Mouse (Mus musculus) forebrain, embryonic 12.5 days (tissue): ENCODE data around the gene Ficd. TPM values are rescaled to one million over a fixed set of nuclear protein-coding genes. Genes with fewer than 3 reads are reported as not detected.

ENCODE experiments used
- ATAC-seq: fragments of 200-750 bp; cut with Nextera tagmentation; 2 replicates; pipeline ENCODE4 v1.8.0; 2017; ENCODE audit warnings: moderate TSS enrichment; ENCODE audit not compliant: low FRiP score
- H3K27ac ChIP-seq: fragments of 300-500 bp; sonication (generic); 2 replicates; pipeline ENCODE4 v1.5.1; 2016; ENCODE audit warnings: mild to moderate bottlenecking
- H3K27me3 ChIP-seq: fragments of 300-500 bp; sonication (generic); 2 replicates; pipeline ENCODE4 v1.6.1; 2016; ENCODE audit warnings: mild to moderate bottlenecking
- H3K36me3 ChIP-seq: fragments of 300-500 bp; sonication (generic); replicated peaks from 2 replicates; pipeline ENCODE4 v1.6.1; 2016; ENCODE audit warnings: mild to moderate bottlenecking
- H3K4me1 ChIP-seq: fragments of 300-500 bp; sonication (generic); 2 replicates; pipeline ENCODE4 v1.6.1; 2016
- H3K4me2 ChIP-seq: fragments of 300-500 bp; sonication (generic); 2 replicates; pipeline ENCODE4 v1.6.1; 2016; ENCODE audit warnings: mild to moderate bottlenecking, moderate library complexity
- H3K4me3 ChIP-seq: fragments of 300-500 bp; sonication (generic); replicated peaks from 2 replicates; pipeline ENCODE4 v1.5.1; 2016; ENCODE audit warnings: mild to moderate bottlenecking
- H3K9ac ChIP-seq: fragments of 300-500 bp; sonication (generic); 2 replicates; pipeline ENCODE4 v1.6.1; 2016; ENCODE audit warnings: mild to moderate bottlenecking
- H3K9me3 ChIP-seq: fragments of 300-500 bp; sonication (generic); 2 replicates; pipeline ENCODE4 v1.6.1; 2016
- WGBS: fragments of 180-500 bp; shearing (Covaris S2); methylation state at CpG from one replicate; pipeline ENCODE4 v1.1.7; 2016; 5-methylcytosine and 5-hydroxymethylcytosine counted together
- polyA plus RNA-seq: library from polyadenylated mRNA; unstranded; fragments of >200 nt; fragmentation: Nextera tagmentation; extraction: Ambion mirVana; gene quantifications from 2 replicates; pipeline ENCODE4 v1.2.1, GENCODE M21; 2016

The Ficd gene
- polyA plus RNA-seq, 1 experiment from 2014 or later = 5.4 TPM

- Histone ChIP-seq H3K9ac (no peak overlapping the region), H3K9me3 (no peaks in the 10 kb centered on the region), H3K4me1 (peaks cover 45% of the 10 kb centered on the region), H3K36me3 (no peaks in the 10 kb centered on the region), H3K4me3 (no peak overlapping the region), H3K27me3 (0 out of 2 replicates have a peak, but pooled peaks cover 3% of the 10 kb centered on the region), H3K27ac (peak overlapping the region; percentile 82), H3K4me2 (no peak overlapping the region)
- WGBS = 64% methylated on average over 8 of the region's 8 CpGs
- no peak for ATAC-seq
These were observed 16.4 kb upstream of the Ficd start for GRCm38 (mm10) chr5:113719221-113719661.

- Histone ChIP-seq H3K4me3 (no peak overlapping the region), H3K27ac (no peak overlapping the region), H3K4me1 (peaks cover 25% of the 10 kb centered on the region), H3K27me3 (no peaks in the 10 kb centered on the region), H3K36me3 (no peaks in the 10 kb centered on the region), H3K9me3 (no peaks in the 10 kb centered on the region), H3K9ac (no peak overlapping the region), H3K4me2 (no peak overlapping the region)
- no peak for ATAC-seq
- 90% methylated on average over 10 of the region's 10 CpGs for WGBS
These were observed 13.2 kb upstream of the Ficd start for GRCm38 (mm10) chr5:113722224-113723013.

DNA sequence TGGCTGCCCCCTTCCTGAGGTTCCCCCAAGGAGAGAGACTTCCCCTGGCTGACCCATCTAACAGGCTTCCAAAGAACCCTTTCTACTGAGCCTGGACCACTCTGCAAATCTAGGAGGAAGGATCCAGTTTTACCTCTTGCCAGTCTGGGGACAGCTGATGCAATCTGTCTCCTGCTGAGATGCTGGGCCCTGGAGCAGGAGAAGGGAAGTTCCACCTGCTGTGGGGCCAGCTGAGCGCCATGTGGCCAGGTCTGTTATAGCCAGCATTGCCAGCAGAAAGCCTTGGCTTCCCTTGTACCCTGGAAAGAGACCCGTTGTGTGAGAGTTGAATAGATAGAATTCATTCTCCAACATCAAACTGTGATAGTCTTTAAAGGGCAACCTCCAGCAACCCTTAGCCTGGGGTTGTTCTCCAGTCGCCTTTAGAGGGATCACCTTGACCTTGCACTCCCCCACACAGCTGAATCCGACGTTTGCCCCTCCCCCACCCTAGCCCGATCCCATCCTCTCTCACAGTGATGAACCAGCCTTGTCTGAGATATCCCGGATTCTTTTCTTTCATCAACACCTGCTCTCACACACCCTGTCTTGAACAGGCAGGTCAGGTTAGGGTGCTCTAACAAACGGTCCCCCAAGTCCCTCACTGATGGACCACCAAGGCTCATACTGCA, 11.9 kb upstream of the Ficd start:
- peaks cover 20% of the 10 kb centered on the region for H3K4me1 ChIP-seq
- H3K36me3 ChIP-seq = no peaks in the 10 kb centered on the region
- H3K9ac ChIP-seq = no peak overlapping the region
- no peak overlapping the region for H3K4me3 ChIP-seq
- no peaks in the 10 kb centered on the region for H3K27me3 ChIP-seq
- no peaks in the 10 kb centered on the region for H3K9me3 ChIP-seq
- H3K27ac ChIP-seq = no peak overlapping the region
- ATAC-seq = 0 out of 2 replicates have a peak, but pooled peaks have one; percentile 34
- WGBS = 37% methylated on average over 8 of the region's 8 CpGs
- no peak overlapping the region for H3K4me2 ChIP-seq

DNA sequence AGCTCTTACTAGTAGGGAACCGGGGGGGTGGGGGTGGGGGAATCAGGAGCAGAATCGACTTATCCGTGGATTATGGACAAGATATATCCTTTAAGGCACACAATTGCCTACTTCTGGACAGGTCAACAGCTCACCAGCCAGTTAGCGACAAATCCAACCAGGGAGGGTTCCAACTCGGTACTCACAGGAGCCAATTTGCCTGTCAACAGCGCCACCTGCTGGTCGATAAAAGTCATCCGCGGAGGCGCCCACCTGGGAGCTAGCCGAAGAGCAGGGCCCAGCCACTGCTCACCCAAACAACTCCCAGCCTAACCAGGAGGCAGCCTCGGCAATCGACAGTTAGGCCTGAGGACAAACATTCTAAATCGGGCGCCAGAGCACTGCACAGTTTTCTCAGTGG, 11.2 kb upstream of the Ficd start, which contains the start of gene 1700069L16Rik:
Gene 1700069L16Rik (minus strand): TSS at position 327 of the 400 bp plus-strand sequence.
- 4% methylated on average over 15 of the region's 15 CpGs for WGBS

GRCm38 (mm10) chr5:113725417-113725816, 10.2 kb upstream of the Ficd start:
- H3K4me3 ChIP-seq = no peak overlapping the region
- 64% methylated on average over 12 of the region's 12 CpGs for WGBS
- peaks cover 15% of the 10 kb centered on the region for H3K4me1 ChIP-seq
- no peak overlapping the region for H3K9ac ChIP-seq
- no peak for ATAC-seq
- H3K9me3 ChIP-seq = no peaks in the 10 kb centered on the region
- H3K36me3 ChIP-seq = no peaks in the 10 kb centered on the region
- no peaks in the 10 kb centered on the region for H3K27me3 ChIP-seq
- no peak overlapping the region for H3K27ac ChIP-seq
- no peak overlapping the region for H3K4me2 ChIP-seq

More for the DNA sequence above, 11.2 kb upstream of the Ficd start, which contains the start of gene 1700069L16Rik:
- no peaks in the 10 kb centered on the region for H3K9me3 ChIP-seq
- H3K4me2 ChIP-seq = no peak within 1 kb of the TSS
- H3K4me3 ChIP-seq = no peak within 1 kb of the TSS
- no peaks in the 10 kb centered on the region for H3K36me3 ChIP-seq
- H3K4me1 ChIP-seq = peaks cover 13% of the 10 kb centered on the region
- peak; percentile 79 for ATAC-seq
- H3K9ac ChIP-seq = no peak within 1 kb of the TSS
- no peak within 1 kb of the TSS for H3K27ac ChIP-seq
- no peaks in the 10 kb centered on the region for H3K27me3 ChIP-seq

DNA sequence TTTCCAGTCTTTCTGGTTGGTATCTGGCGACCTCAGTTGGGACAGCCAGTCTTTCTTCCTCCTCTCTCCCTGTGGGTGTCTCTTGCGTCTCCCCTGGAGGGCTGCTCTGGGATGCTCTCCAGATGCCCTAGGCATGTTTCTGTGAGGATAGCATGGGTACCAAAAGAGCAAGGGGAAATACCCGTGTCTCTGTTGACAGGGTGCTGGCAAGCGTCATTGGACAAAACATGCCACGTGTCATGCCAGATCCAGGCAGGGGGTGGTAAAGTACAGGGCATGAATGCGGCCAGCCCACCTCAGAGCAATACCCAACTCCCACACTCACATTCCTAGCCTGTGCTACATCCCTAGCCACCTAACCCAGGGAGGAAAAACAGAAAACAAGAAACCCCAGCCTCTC, 9.0 kb upstream of the Ficd start:
- no peaks in the 10 kb centered on the region for H3K9me3 ChIP-seq
- no peak overlapping the region for H3K27ac ChIP-seq
- ATAC-seq = no peak
- 84% methylated on average over 6 of the region's 6 CpGs for WGBS
- H3K4me3 ChIP-seq = no peak overlapping the region
- no peaks in the 10 kb centered on the region for H3K27me3 ChIP-seq
- H3K4me2 ChIP-seq = no peak overlapping the region
- no peaks in the 10 kb centered on the region for H3K36me3 ChIP-seq
- no peak overlapping the region for H3K9ac ChIP-seq
- peaks cover 19% of the 10 kb centered on the region for H3K4me1 ChIP-seq

GRCm38 (mm10) chr5:113727238-113727637, 8.4 kb upstream of the Ficd start:
- no peak overlapping the region for H3K4me2 ChIP-seq
- H3K4me3 ChIP-seq = no peak overlapping the region
- WGBS = 70% methylated on average over 12 of the region's 12 CpGs
- no peak overlapping the region for H3K9ac ChIP-seq
- no peaks in the 10 kb centered on the region for H3K9me3 ChIP-seq
- H3K27ac ChIP-seq = no peak overlapping the region
- no peaks in the 10 kb centered on the region for H3K36me3 ChIP-seq
- ATAC-seq = no peak
- H3K4me1 ChIP-seq = peaks cover 19% of the 10 kb centered on the region
- H3K27me3 ChIP-seq = no peaks in the 10 kb centered on the region

GRCm38 (mm10) chr5:113728011-113728410, 7.6 kb upstream of the Ficd start:
- no peak for ATAC-seq
- no peak overlapping the region for H3K27ac ChIP-seq
- peaks cover 19% of the 10 kb centered on the region for H3K4me1 ChIP-seq
- H3K27me3 ChIP-seq = no peaks in the 10 kb centered on the region
- no peak overlapping the region for H3K4me3 ChIP-seq
- H3K4me2 ChIP-seq = no peak overlapping the region
- no peaks in the 10 kb centered on the region for H3K36me3 ChIP-seq
- no peaks in the 10 kb centered on the region for H3K9me3 ChIP-seq
- no peak overlapping the region for H3K9ac ChIP-seq
- 85% methylated on average over 7 of the region's 7 CpGs for WGBS

GRCm38 (mm10) chr5:113728691-113729090, 6.9 kb upstream of the Ficd start:
- no peak overlapping the region for H3K4me2 ChIP-seq
- H3K4me1 ChIP-seq = peaks cover 17% of the 10 kb centered on the region
- no peak overlapping the region for H3K4me3 ChIP-seq
- no peak overlapping the region for H3K27ac ChIP-seq
- WGBS = 82% methylated on average over 7 of the region's 7 CpGs
- no peaks in the 10 kb centered on the region for H3K27me3 ChIP-seq
- H3K9me3 ChIP-seq = no peaks in the 10 kb centered on the region
- no peaks in the 10 kb centered on the region for H3K36me3 ChIP-seq
- no peak overlapping the region for H3K9ac ChIP-seq
- no peak for ATAC-seq

DNA sequence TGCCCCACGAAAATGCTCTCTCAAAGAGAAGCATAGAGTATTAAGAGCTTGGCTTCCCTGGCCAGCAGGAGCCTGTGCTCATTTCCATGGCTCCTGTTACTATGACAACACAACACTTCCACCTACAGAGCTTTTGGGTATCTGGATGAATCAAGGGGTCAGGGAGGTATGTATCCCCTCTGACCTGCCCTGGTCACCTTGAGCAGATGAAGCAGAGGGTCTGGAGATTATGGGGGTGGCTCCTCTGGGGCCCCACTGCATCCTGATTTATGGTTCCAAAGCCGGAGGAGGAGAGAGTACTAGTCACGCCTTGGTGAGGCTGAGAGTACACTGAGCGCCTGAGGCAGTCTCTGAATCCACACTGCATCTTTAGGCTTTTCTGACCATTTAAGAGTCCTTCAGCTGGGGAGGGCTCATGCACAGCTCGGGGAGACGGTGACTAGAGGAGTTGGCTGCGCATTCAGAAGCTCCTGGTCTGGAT, 4.9 kb upstream of the Ficd start:
- 68% methylated on average over 7 of the region's 7 CpGs for WGBS
- no peak for ATAC-seq

GRCm38 (mm10) chr5:113731174-113731573, 4.4 kb upstream of the Ficd start:
- no peak overlapping the region for H3K27ac ChIP-seq
- ATAC-seq = no peak
- no peaks in the 10 kb centered on the region for H3K36me3 ChIP-seq
- 86% methylated on average over 7 of the region's 7 CpGs for WGBS
- no peaks in the 10 kb centered on the region for H3K27me3 ChIP-seq
- H3K4me2 ChIP-seq = no peak overlapping the region
- peaks cover 15% of the 10 kb centered on the region for H3K4me1 ChIP-seq
- no peaks in the 10 kb centered on the region for H3K9me3 ChIP-seq
- no peak overlapping the region for H3K9ac ChIP-seq
- no peak overlapping the region for H3K4me3 ChIP-seq

More for the DNA sequence above, 4.9 kb upstream of the Ficd start:
- Histone ChIP-seq H3K4me3 (no peak overlapping the region), H3K27me3 (no peaks in the 10 kb centered on the region), H3K36me3 (no peaks in the 10 kb centered on the region), H3K9ac (no peak overlapping the region), H3K4me1 (peaks cover 15% of the 10 kb centered on the region), H3K27ac (no peak overlapping the region), H3K4me2 (no peak overlapping the region), H3K9me3 (no peaks in the 10 kb centered on the region)

DNA sequence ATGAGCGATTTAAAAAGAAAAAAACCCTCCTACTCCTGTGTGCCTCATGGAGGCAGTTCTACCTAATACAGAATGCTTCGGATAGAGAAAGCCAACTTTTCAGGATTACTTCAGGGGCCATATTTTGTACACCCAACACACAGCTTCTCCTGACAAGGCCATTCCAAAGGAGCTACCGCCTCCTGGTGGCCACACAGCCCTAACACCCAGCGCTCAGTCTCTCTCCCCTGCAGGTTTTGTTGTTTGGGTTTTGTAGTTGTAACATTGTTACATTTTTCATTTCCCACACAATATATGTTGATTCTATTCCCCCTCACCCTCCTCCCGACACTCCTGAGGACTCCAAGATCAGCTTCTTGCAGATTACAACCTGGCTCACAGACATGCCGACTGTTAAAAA, 3.4 kb upstream of the Ficd start:
- H3K4me2 ChIP-seq = no peak overlapping the region
- no peaks in the 10 kb centered on the region for H3K9me3 ChIP-seq
- H3K9ac ChIP-seq = no peak overlapping the region
- 32% methylated on average over 6 of the region's 6 CpGs for WGBS
- H3K27me3 ChIP-seq = no peaks in the 10 kb centered on the region
- H3K36me3 ChIP-seq = no peaks in the 10 kb centered on the region
- no peak overlapping the region for H3K27ac ChIP-seq
- peaks cover 25% of the 10 kb centered on the region for H3K4me1 ChIP-seq
- ATAC-seq = no peak
- no peak overlapping the region for H3K4me3 ChIP-seq
